Mouse (Mus musculus) thymus, adult 2 months (tissue): ENCODE results near the gene Nup85.

Experiments used
- CTCF ChIP-seq: fragments of 200-500 bp; IDR thresholded peaks from 2 replicates; pipeline ENCODE4 v1.5.1; 2012; ENCODE audit warnings: mild to moderate bottlenecking, control low read depth, low read length, moderate library complexity, borderline replicate concordance; ENCODE audit not compliant: control insufficient read depth, poor library complexity, insufficient read depth; ENCODE audit errors: extremely low read depth
- POLR2A ChIP-seq: fragments of 200-500 bp; IDR thresholded peaks from 2 replicates; pipeline ENCODE4 v1.6.1; 2012; ENCODE audit warnings: mild to moderate bottlenecking, low read length, control low read depth, moderate library complexity; ENCODE audit not compliant: control insufficient read depth, poor library complexity, insufficient read depth; ENCODE audit errors: extremely low read depth

- TF ChIP-seq POLR2A = no peak
- no peak for TF ChIP-seq CTCF
Measured at GRCm38 (mm10) chr11:115618001-115618400, 53.8 kb downstream of the Nup85 start.
